Mouse (Mus musculus): ENCODE data around the gene Phpt1.

DNA sequence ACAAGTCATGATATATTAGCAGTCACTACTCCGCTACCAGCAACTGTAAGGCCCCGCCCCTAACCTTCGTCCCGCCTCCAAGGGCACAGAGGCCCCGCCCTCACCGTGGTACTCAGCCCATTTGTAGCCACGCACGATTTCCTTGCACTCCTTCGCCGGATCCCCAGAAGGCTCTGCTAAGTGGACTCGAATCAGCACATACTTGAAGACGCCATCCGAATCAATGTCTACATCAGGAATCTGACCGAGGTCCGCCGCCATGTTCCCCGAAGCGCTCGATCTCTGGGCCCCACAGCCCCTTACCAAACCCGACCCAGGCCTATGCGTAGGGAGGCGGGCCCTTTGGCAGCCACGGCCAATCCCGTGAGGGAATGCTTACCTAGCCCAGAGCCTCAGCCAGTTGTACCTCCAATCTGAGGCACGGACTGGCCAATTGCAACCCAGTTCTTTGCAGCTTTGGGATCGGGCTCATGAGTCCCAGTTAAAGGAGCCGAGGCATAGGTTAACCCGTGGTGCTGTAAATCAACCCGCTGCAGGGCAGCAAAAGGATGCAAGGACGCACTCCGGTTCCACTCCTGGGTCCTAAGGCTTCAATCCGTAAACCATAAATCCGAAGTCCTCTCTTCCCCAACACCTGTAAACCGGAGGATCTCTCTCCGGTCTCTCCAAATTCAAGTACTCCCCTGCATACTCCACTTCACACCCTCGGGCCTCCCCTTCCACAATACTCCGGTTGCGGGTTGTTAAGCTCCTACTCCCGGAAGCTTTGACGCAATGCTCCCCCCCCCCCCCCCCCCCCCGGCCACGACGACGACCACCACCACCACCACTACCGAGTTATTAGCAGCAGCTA, at the start of gene Phpt1, which contains the start of gene Mamdc4:
- TF ChIP-seq CTCF (IDR thresholded peaks at IDR 0.05; ENCODE audit: borderline replicate concordance, extremely low read depth, insufficient read depth, insufficient read length) (no peak), POLR2A (IDR thresholded peaks at IDR 0.05; ENCODE audit: borderline replicate concordance, extremely low read depth, insufficient read depth, insufficient read length, poor library complexity, severe bottlenecking) (peak; percentile 38; the same call in 1 of the 2 replicates)

Data from brain, embryonic 14.5 days (tissue).